Mouse (Mus musculus): ENCODE measurements around the gene 9130019O22Rik.
"Not testable (repeated sequence)": the region's sequence is repeated elsewhere in the genome, so short reads cannot be mapped to it uniquely, and the experiment has no call there.

Gene 9130019O22Rik

GRCm38 (mm10) chr7:127342332-127342731 is 44.6 kb downstream of the 9130019O22Rik start:
- DNase-seq (ENCODE audit: extremely low spot score, low read depth, low spot score): no peak

GRCm38 (mm10) chr7:127341861-127342260 is 45.1 kb downstream of the 9130019O22Rik start:
- not testable (repeated sequence) for DNase-seq (ENCODE audit: extremely low spot score, low read depth, low spot score)

DNA sequence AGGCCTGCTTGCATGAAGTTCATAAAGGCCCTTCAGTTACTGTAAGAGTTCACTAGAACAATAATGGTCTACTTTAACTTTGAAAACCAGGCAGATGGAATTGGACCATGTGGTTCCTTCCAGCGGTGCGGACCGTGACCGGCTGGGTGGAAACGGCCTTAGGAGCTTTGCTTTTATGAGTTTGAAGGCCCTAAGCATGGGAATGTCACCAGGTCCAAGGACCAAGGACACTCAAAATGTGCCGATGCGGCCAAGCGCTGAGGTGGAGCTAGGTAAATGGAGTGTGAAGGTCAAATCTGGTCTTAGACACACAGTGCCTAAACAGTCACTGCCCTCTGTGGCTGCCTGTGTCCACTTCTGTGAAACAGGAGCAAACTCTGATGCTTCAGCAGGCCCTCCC is 45.6 kb downstream of the 9130019O22Rik start:
- DNase-seq (ENCODE audit: extremely low spot score, low read depth, low spot score): no peak

GRCm38 (mm10) chr7:127337636-127338035 is 49.3 kb downstream of the 9130019O22Rik start:
- DNase-seq (ENCODE audit: extremely low spot score, low read depth, low spot score): no peak

DNA sequence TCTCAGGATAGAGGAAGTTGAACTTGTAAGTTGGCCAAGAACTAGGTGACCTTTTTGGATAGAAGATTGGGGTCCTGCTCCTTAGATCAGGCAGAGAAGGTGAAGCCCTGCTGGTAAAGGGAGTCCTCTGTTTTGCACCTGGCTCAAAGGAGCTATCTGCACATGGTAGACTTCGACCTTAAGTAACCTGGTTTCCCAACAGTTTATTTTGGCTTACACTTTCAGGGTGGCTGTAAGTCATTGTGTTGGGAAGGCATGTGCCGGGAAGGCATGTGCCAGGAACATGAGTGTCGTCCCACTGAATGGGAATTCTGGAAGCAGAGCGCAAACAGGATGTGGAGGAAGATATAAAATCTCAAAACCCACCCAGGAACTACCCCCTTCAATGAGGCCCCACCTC is 51.4 kb downstream of the 9130019O22Rik start:
- no peak for DNase-seq (ENCODE audit: extremely low spot score, low read depth, low spot score)

DNA sequence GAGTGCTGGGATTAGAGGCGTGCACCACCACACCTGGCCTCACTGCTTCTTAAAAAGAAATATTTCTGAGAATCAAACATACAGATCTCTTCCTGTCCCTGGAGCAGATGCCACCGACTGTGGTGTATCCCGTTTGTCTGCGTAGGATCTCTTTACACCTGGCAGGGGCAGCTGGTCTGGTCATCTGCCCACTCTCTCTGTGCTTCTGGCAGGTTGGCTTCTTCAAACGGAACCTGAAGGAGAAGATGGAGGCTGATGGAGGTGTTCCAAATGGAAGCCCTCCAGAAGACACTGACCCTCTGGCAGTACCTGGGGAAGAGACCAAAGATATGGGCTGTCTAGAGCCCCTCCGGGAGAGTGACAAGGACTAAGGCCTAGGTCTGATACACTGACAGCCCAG is 53.7 kb downstream of the 9130019O22Rik start:
- no peak for DNase-seq (ENCODE audit: extremely low spot score, low read depth, low spot score)
